Mouse (Mus musculus) hindbrain, postnatal 0 days (tissue): ENCODE data around the gene Ptges. TPM values are rescaled to one million over a fixed set of nuclear protein-coding genes. Genes with fewer than 3 reads are reported as not detected.

Experiments used
- ATAC-seq: fragments of 200-750 bp; cut with Nextera tagmentation; 2 replicates; pipeline ENCODE4 v1.8.0; 2017; ENCODE audit warnings: mild to moderate bottlenecking, moderate TSS enrichment, moderate library complexity
- DNase-seq: peaks from one replicate; pipeline ENCODE4 v3.0.0-alpha.2; 2015; ENCODE audit warnings: low spot score
- H3K27ac ChIP-seq: fragments of 300-500 bp; sonication (generic); 2 replicates; pipeline ENCODE4 v1.5.1; 2014; ENCODE audit warnings: mild to moderate bottlenecking
- H3K27me3 ChIP-seq: fragments of 300-500 bp; sonication (generic); 2 replicates; pipeline ENCODE4 v1.6.1; 2014; ENCODE audit warnings: low read length, mixed read lengths; ENCODE audit not compliant: insufficient read depth
- H3K36me3 ChIP-seq: fragments of 300-500 bp; sonication (generic); 2 replicates; pipeline ENCODE4 v1.6.1; 2014; ENCODE audit warnings: low read length, mixed read lengths; ENCODE audit not compliant: insufficient read depth
- H3K4me1 ChIP-seq: fragments of 300-500 bp; sonication (generic); 2 replicates; pipeline ENCODE4 v1.6.1; 2014; ENCODE audit warnings: antibody characterized with exemption, low read length, mixed read lengths; ENCODE audit not compliant: insufficient read depth
- H3K4me2 ChIP-seq: fragments of 300-500 bp; sonication (generic); 2 replicates; pipeline ENCODE4 v1.6.1; 2014; ENCODE audit warnings: low read depth, mild to moderate bottlenecking, low read length, moderate library complexity, mixed read lengths
- H3K4me3 ChIP-seq: fragments of 300-500 bp; sonication (generic); 2 replicates; pipeline ENCODE4 v1.5.1; 2014; ENCODE audit warnings: low read length
- H3K9ac ChIP-seq: fragments of 300-500 bp; sonication (generic); replicated peaks from 2 replicates; pipeline ENCODE4 v1.6.1; 2014; ENCODE audit warnings: mild to moderate bottlenecking, low read length, moderate library complexity, mixed read lengths
- H3K9me3 ChIP-seq: fragments of 300-500 bp; sonication (generic); 2 replicates; pipeline ENCODE4 v1.6.1; 2016; ENCODE audit warnings: low read length, mixed read lengths
- CTCF ChIP-seq: IDR thresholded peaks from 2 replicates; pipeline ENCODE4 v1.5.1; 2016; ENCODE audit warnings: antibody characterized with exemption, control low read depth, low read depth
- WGBS: fragments of 180-500 bp; shearing (Covaris S2); extraction: QIAGEN DNeasy Blood & Tissue Kit; methylation state at CpG from one replicate; pipeline ENCODE4 v1.1.7; 2014; 5-methylcytosine and 5-hydroxymethylcytosine counted together
- polyA plus RNA-seq: library from polyadenylated mRNA; unstranded; fragments of >200 nt; fragmentation: Nextera tagmentation; extraction: Ambion mirVana; gene quantifications from 2 replicates; pipeline ENCODE4 v1.2.1, GENCODE M21; 2015
- total RNA-seq: library from RNA; depleted of rRNA; stranded (reverse); fragments of >200 nt; gene quantifications from 2 replicates; pipeline ENCODE4 v1.2.3, GENCODE M21; 2014

The Ptges gene
- total and polyA plus RNA-seq, 2 experiments from 2014 or later = 8.4 to 13.3 TPM

GRCm38 (mm10) chr2:30864968-30865381 is 64.7 kb downstream of the Ptges start:
- Histone ChIP-seq H3K9ac (0 out of 2 replicates have a peak overlapping the region, but pooled peaks have one; percentile 38), H3K4me1 (0 out of 2 replicates have a peak, but pooled peaks cover 4% of the 10 kb centered on the region), H3K27me3 (peaks cover 3% of the 10 kb centered on the region; the same call in 1 of the 2 replicates), H3K9me3 (no peaks in the 10 kb centered on the region), H3K4me2 (peak overlapping the region; percentile 49), H3K27ac (no peak overlapping the region), H3K36me3 (no peaks in the 10 kb centered on the region), H3K4me3 (peak overlapping the region; percentile 25)
- no peak for TF ChIP-seq CTCF
- 0 out of 2 replicates have a peak, but pooled peaks have one; percentile 18 for ATAC-seq
- DNase-seq = no peak
- WGBS = 3% methylated on average over 35 of the region's 35 CpGs

- ATAC-seq (no peak), DNase-seq (no peak)
- Histone ChIP-seq H3K9me3 (no peaks in the 10 kb centered on the region), H3K4me2 (no peak overlapping the region), H3K4me3 (no peak overlapping the region), H3K4me1 (0 out of 2 replicates have a peak, but pooled peaks cover 4% of the 10 kb centered on the region), H3K9ac (no peak overlapping the region), H3K27ac (no peak overlapping the region), H3K27me3 (peaks cover 3% of the 10 kb centered on the region; the same call in 1 of the 2 replicates), H3K36me3 (no peaks in the 10 kb centered on the region)
- TF ChIP-seq CTCF = no peak
- WGBS = 81% methylated on average over 9 of the region's 9 CpGs
Observed at GRCm38 (mm10) chr2:30863574-30863973, 66.1 kb downstream of the Ptges start.

GRCm38 (mm10) chr2:30862081-30862480 is 67.6 kb downstream of the Ptges start:
- DNase-seq (no peak), ATAC-seq (no peak)
- Histone ChIP-seq H3K9ac (no peak overlapping the region), H3K27me3 (peaks cover 3% of the 10 kb centered on the region; the same call in 1 of the 2 replicates), H3K4me2 (no peak overlapping the region), H3K27ac (no peak overlapping the region), H3K4me1 (0 out of 2 replicates have a peak, but pooled peaks cover 4% of the 10 kb centered on the region), H3K4me3 (no peak overlapping the region), H3K9me3 (no peaks in the 10 kb centered on the region), H3K36me3 (no peaks in the 10 kb centered on the region)
- WGBS = 40% methylated on average over 4 of the region's 4 CpGs
- TF ChIP-seq CTCF = no peak

GRCm38 (mm10) chr2:30859782-30860181 is 69.9 kb downstream of the Ptges start:
- Histone ChIP-seq H3K9me3 (no peaks in the 10 kb centered on the region), H3K4me1 (0 out of 2 replicates have a peak, but pooled peaks cover 8% of the 10 kb centered on the region), H3K4me2 (no peak overlapping the region), H3K9ac (no peak overlapping the region), H3K4me3 (no peak overlapping the region), H3K27ac (no peak overlapping the region), H3K27me3 (peaks cover 2% of the 10 kb centered on the region; the same call in 1 of the 2 replicates), H3K36me3 (no peaks in the 10 kb centered on the region)
- no peak for TF ChIP-seq CTCF
- no peak for DNase-seq
- ATAC-seq = no peak
- WGBS = 80% methylated on average over 5 of the region's 5 CpGs

GRCm38 (mm10) chr2:30857076-30857475 is 72.6 kb downstream of the Ptges start:
- ATAC-seq (no peak), DNase-seq (peak; percentile 63)
- H3K9ac ChIP-seq = no peak overlapping the region
- no peaks in the 10 kb centered on the region for H3K36me3 ChIP-seq
- H3K27ac ChIP-seq = no peak overlapping the region
- no peaks in the 10 kb centered on the region for H3K27me3 ChIP-seq
- 59% methylated on average over 6 of the region's 6 CpGs for WGBS
- H3K4me2 ChIP-seq = no peak overlapping the region
- no peak for TF ChIP-seq CTCF
- H3K4me1 ChIP-seq = 0 out of 2 replicates have a peak, but pooled peaks cover 5% of the 10 kb centered on the region
- no peaks in the 10 kb centered on the region for H3K9me3 ChIP-seq
- H3K4me3 ChIP-seq = no peak overlapping the region

- no peak for TF ChIP-seq CTCF
- 31% methylated on average over 20 of the region's 20 CpGs for WGBS
- H3K4me1 ChIP-seq = 0 out of 2 replicates have a peak, but pooled peaks cover 5% of the 10 kb centered on the region
- H3K4me2 ChIP-seq = no peak overlapping the region
- ATAC-seq = no peak
- H3K4me3 ChIP-seq = no peak overlapping the region
- no peak overlapping the region for H3K27ac ChIP-seq
- H3K9ac ChIP-seq = no peak overlapping the region
- H3K36me3 ChIP-seq = no peaks in the 10 kb centered on the region
- no peaks in the 10 kb centered on the region for H3K27me3 ChIP-seq
- no peaks in the 10 kb centered on the region for H3K9me3 ChIP-seq
- DNase-seq = no peak
Observed at GRCm38 (mm10) chr2:30852771-30853313, 76.8 kb downstream of the Ptges start.

GRCm38 (mm10) chr2:30850581-30850980 is 79.1 kb downstream of the Ptges start:
- WGBS = 56% methylated on average over 6 of the region's 6 CpGs
- Histone ChIP-seq H3K4me3 (no peak overlapping the region), H3K36me3 (no peaks in the 10 kb centered on the region), H3K9ac (no peak overlapping the region), H3K9me3 (no peaks in the 10 kb centered on the region), H3K27ac (no peak overlapping the region), H3K4me1 (0 out of 2 replicates have a peak, but pooled peaks cover under 1% of the 10 kb centered on the region), H3K4me2 (no peak overlapping the region), H3K27me3 (peaks cover under 1% of the 10 kb centered on the region; the same call in 1 of the 2 replicates)
- DNase-seq = no peak
- no peak for ATAC-seq
- no peak for TF ChIP-seq CTCF
